Mouse (Mus musculus) cerebellum, adult 2 months (tissue): ENCODE data around the gene Coq8b.

Source experiments
- CTCF ChIP-seq: fragments of 200-500 bp; IDR thresholded peaks from 2 replicates; pipeline ENCODE4 v1.5.1; 2011; ENCODE audit warnings: low read depth, mild to moderate bottlenecking, control low read depth, low read length, moderate library complexity, borderline replicate concordance; ENCODE audit not compliant: insufficient read depth
- POLR2A ChIP-seq: fragments of 200-500 bp; IDR thresholded peaks from 2 replicates; pipeline ENCODE4 v1.6.1; 2011; ENCODE audit warnings: low read length, control low read depth, borderline replicate concordance; ENCODE audit not compliant: insufficient read depth

DNA sequence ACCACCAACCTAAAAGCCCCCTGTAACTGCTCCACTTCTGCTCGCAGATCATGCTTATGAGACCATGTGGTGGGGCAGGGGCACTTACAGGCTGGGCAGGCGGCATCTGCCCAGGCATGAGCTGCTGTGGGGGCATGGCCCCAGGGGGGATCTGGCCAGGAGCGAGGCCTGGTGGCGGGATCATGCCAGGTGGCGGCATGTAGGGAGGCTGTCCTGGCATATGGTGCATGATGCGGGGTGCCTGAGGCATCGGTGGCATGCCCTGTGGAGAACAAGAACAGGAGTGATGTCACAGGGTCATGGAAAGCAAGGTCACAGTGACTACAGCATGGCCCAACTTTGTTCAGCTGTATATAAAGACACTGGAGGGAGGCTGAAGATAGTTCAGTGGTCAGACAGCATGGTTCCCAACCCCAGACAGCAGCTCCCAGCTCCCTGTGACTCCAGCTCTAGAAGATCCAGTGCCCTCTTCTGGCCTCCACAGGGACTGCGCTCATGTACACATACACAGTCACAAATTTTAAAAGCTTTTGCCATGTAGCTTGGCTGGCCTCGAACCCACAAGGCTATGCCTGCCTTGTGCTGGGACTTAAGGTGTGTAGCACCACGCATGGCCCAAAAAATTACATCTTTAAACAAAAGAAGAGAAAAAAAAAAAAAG, 43.4 kb upstream of the Coq8b start:
- no peak for TF ChIP-seq POLR2A
- peak; percentile 21; the same call in 1 of the 2 replicates for TF ChIP-seq CTCF
